Mouse (Mus musculus) T-helper 1 cell (primary cell): Measurements from ENCODE around the gene Lmo7.

Experiments used
- in situ Hi-C: fragments of 300-600 bp; cut with MboI, MseI; formaldehyde crosslinking; loops from one replicate; pipeline ENCODE4 v1.15.1; 2025; ENCODE audit warnings: high pct_unique_total_duplicates

Lmo7 gene

DNA sequence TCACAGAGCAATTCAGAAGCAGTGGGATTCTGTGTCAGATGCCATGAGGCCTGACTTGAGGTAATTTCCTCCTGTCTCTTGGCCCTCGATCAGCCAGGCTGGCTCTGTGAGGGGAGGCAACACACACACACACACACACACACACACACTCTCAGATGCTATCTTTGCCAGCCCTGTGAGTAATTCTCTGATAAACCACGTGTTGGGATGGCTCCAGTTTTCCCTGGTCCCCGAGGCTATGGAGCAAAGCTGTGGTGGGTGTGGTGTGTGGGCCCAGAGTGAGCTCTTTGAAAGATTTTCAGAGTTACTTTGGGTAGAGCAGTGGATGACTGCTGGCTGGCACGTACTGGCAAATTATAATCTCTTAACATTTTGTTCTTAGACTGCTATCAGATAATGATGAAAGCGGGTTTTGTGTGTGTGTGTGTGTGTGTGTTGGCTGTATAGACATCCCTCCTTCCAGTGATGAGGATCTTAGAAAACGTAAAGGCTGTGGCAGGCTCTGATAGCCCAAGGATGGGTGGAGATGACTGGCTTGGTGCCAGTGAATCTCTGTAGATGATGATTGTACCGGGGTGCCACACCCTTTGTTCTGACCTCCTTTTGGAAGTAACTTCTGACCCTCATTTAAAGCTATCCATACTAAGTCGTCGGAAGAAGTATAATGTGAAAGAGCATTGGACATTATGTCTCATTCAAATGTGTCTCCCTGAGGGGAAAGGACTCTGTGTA, 140.6 kb downstream of the Lmo7 start:
- in situ Hi-C loops: no loop called here

DNA sequence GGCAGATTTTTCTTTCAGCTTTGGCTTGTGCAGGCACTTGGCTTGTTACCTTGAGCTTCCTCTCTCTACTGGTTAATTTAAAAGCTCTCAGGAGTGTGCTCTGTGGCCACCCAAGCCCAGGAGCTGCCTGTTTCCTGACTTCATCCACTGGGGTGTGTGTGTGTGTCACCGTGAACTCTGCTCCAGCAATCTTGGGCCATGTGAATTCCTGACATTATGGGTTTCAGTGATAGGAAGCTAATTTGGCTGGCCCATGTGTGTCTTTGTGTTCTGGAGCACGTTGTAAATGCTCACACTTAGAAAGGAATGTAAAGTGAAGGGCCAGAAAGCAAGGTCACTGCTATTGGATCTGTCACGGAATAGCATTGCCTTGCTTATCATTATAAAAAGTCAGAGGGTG, 143.1 kb downstream of the Lmo7 start:
- in situ Hi-C loops: no loop called here

GRCm38 (mm10) chr14:101878346-101879049, 148.7 kb downstream of the Lmo7 start:
- in situ Hi-C loops: no loop called here

GRCm38 (mm10) chr14:101879050-101879694, 149.4 kb downstream of the Lmo7 start:
- in situ Hi-C loops: no loop called here

- in situ Hi-C loops: no loop called here
Measured at GRCm38 (mm10) chr14:101882966-101883365, 153.2 kb downstream of the Lmo7 start.

DNA sequence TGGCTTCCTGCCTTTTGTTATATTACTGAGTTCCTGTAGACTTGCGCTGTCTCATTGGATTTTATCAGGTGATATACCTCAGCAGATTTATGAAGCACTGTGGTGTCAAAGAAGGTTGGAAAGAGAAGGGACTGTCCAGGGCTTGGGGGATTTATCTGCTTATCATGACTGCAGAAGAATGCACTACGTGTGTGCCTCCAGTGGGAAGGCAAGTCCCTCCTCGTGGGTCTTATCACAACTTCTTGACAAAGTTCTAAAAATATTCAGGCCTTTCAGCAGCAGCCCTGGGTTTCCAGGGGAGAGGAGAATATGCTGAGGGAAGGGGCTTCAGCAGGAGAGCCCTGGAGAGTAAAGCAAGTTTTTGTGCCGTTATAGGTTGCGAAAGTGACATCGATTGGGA, 154.0 kb downstream of the Lmo7 start:
- in situ Hi-C loops: no loop called here

DNA sequence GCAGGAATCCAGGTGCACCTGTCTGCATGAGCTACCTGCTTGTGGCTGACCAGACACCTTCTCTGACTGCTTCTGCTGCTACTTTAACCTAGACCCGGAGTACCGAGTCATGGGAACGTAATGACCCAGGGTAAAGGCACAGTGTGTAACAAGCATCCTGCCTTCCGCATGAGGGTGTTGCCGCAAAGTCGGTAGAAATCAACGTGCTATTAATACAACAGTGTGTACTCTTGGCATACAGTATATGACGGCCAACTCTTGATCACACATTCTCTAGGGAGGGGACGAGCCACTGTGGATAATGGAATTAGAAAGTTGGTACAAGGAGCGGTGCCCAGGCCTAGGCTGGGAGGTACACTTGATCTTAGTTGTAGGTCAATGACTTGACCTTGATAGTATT, 156.6 kb downstream of the Lmo7 start:
- in situ Hi-C loops: no loop called here

GRCm38 (mm10) chr14:101891903-101892448, 162.2 kb downstream of the Lmo7 start:
- in situ Hi-C loops: no loop called here

GRCm38 (mm10) chr14:101892496-101892895, 162.7 kb downstream of the Lmo7 start:
- in situ Hi-C loops: no loop called here

- in situ Hi-C loops: no loop called here
Measured at GRCm38 (mm10) chr14:101893215-101893614, 163.5 kb downstream of the Lmo7 start.

- in situ Hi-C loops: no loop called here
Measured at GRCm38 (mm10) chr14:101898250-101898649, 168.5 kb downstream of the Lmo7 start.

DNA sequence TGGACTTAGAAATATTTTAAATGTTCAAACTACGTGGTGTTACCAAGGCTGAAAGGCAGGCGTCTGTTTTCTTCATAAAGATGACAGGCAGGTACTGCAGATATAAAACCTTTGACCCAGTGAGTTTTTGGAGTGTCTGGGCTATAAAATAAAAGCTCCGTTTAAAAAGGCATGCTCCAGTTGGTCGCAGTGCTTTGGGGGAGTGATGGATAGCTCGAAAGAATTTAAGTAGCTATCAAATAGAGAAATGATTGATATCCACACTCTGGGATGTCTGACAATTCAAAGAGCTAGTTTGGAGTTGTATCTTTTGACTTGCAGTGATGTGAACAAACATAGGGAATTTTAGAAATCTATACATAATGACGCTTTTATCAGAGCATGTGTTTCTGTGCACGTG, 171.7 kb downstream of the Lmo7 start:
- in situ Hi-C loops: loop anchor here (25.0 kb wide), 1 partner anchor 1686 kb away; no protein-coding TSS in a partner anchor

GRCm38 (mm10) chr14:101901976-101902375, 172.2 kb downstream of the Lmo7 start:
- in situ Hi-C loops: loop anchor here (25.0 kb wide), 1 partner anchor 1685 kb away; no protein-coding TSS in a partner anchor

GRCm38 (mm10) chr14:101903722-101904121, 174.0 kb downstream of the Lmo7 start:
- in situ Hi-C loops: loop anchor here (25.0 kb wide), 1 partner anchor 1684 kb away; no protein-coding TSS in a partner anchor

GRCm38 (mm10) chr14:101911983-101912382, 182.2 kb downstream of the Lmo7 start:
- in situ Hi-C loops: loop anchor here (25.0 kb wide), 1 partner anchor 1675 kb away; no protein-coding TSS in a partner anchor

GRCm38 (mm10) chr14:101912392-101912791, 182.6 kb downstream of the Lmo7 start:
- in situ Hi-C loops: loop anchor here (25.0 kb wide), 1 partner anchor 1675 kb away; no protein-coding TSS in a partner anchor

DNA sequence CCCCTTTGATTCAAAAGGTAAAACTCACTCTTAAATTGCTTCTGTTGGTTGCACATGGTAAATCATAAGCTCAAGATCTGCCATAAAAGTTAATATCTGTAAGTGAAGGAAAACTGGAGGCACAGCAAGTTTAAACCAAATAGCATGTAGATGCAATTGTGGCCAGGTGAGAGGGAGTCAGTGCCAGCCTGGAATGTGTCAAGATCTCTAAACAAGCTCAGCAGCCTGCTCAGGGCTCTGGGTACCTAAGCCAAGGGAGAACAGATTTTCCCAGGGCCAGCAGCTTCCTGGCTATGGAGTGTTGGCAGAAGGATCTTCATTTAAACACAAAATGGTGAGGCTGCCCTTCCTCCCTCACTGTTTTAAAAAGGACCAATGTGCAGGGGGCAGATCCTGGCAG, 184.6 kb downstream of the Lmo7 start:
- in situ Hi-C loops: loop anchor here (25.0 kb wide), 1 partner anchor 1673 kb away; no protein-coding TSS in a partner anchor

DNA sequence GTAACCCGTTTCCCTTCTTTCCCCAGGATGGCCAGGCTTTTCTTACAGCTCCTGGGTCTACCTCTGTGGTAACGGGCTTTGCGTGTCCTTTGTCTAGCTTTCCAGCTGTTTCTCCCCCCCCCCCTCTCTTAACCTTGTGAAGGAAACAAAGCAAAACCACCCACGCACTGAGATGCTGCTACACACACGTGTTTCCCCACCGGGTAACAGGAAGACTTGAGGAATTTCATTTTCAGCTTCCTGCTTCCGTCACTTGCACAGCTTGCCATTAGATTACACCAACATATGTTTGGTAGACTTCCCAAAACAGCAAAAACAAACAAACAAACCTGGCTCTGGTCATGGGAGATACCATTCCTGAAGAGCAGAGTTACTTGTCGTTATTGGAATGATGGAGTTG, 186.1 kb downstream of the Lmo7 start:
- in situ Hi-C loops: loop anchor here (25.0 kb wide), 1 partner anchor 1671 kb away; no protein-coding TSS in a partner anchor

GRCm38 (mm10) chr14:101918471-101918870, 188.7 kb downstream of the Lmo7 start:
- in situ Hi-C loops: loop anchor here (25.0 kb wide), 1 partner anchor 1669 kb away; no protein-coding TSS in a partner anchor

- in situ Hi-C loops: no loop called here
Measured at GRCm38 (mm10) chr14:101927646-101928244, 198.0 kb downstream of the Lmo7 start.
